Mouse (Mus musculus): ENCODE measurements around the gene Gm7137. TPM values are rescaled to one million over a fixed set of nuclear protein-coding genes. Genes with fewer than 3 reads are reported as not detected.
"Not testable (repeated sequence)": the region's sequence is repeated elsewhere in the genome, so short reads cannot be mapped to it uniquely, and the experiment has no call there.

Gm7137 gene
- polyA plus RNA-seq, 1 experiment = not detected

DNA sequence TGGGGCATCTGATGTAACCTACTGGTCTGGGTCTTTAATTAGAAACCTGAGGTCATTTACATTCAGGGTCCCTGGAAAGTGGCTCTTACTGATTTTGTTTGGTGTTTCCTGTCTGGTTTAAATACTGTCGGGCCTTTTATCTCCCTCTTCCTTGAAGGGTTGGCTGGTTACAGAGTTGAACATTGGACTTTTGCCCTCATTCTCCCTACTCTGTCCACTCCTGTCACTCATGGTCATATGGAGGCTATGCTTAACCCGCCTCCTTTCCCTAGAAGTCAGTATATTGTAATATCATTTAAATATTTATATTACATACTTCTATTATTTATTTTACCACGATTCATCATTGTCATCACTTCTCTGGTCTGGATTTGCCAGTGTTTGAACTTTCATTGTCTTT, 16.1 kb upstream of the Gm7137 start:
- H3K27me3 ChIP-seq (ENCODE audit: control insufficient read depth, insufficient read depth, low read length) = no peaks in the 10 kb centered on the region
- no peaks in the 10 kb centered on the region for H3K4me1 ChIP-seq (ENCODE audit: control insufficient read depth, insufficient read depth, low read length)
- no peak overlapping the region for H3K27ac ChIP-seq (ENCODE audit: control insufficient read depth, insufficient read depth, low read depth, low read length)
- no peak overlapping the region for H3K4me3 ChIP-seq (ENCODE audit: control insufficient read depth, low read depth, low read length)
- no peaks in the 10 kb centered on the region for H3K36me3 ChIP-seq (ENCODE audit: control insufficient read depth, insufficient read depth, low read length)
- no peak for TF ChIP-seq POLR2A (IDR thresholded peaks at IDR 0.05; ENCODE audit: control insufficient read depth, low read depth, low read length)

DNA sequence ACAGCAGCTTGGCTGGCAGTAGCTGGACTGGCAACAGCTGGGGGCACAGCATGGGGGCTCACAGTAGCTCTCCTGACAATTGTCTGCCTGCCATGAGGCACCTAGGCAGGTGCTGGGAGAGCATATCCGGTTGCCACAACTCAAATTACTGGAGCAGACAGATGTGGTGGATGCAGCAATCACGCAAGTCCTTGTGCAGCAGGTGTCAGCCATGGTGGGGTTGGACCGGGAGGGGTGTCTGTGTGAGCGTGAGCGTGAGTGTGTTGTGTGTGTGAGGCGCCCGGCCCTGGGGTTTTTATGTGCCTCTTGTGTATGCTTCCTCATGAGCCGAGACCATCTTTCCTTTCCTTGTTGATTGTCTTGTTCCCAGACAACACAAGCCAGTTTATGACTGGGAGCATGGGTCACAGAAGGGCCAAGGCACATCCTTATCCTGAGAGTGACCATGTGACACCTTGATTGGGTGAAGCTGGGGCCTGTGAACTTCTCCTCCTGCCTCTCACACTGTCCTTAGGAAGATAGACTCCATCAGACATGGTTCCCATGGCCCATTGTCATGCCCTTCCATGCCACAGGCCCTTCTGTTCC, 11.0 kb upstream of the Gm7137 start, which contains the start of gene Gm19668:
TSS of gene Gm19668 (minus strand) at position 213 of the 588 bp plus-strand sequence.
- H3K4me3 ChIP-seq (ENCODE audit: control insufficient read depth, low read depth, low read length) = no peak within 1 kb of the TSS
- H3K36me3 ChIP-seq (ENCODE audit: control insufficient read depth, insufficient read depth, low read length) = no peaks in the 10 kb centered on the region
- no peak for TF ChIP-seq CTCF (IDR thresholded peaks at IDR 0.05; ENCODE audit: control insufficient read depth, insufficient read depth, insufficient replicate concordance, low read depth, low read length)
- no peak for TF ChIP-seq POLR2A (IDR thresholded peaks at IDR 0.05; ENCODE audit: control insufficient read depth, low read depth, low read length)
- H3K27ac ChIP-seq (ENCODE audit: control insufficient read depth, insufficient read depth, low read depth, low read length) = no peak within 1 kb of the TSS
- no peaks in the 10 kb centered on the region for H3K4me1 ChIP-seq (ENCODE audit: control insufficient read depth, insufficient read depth, low read length)
- H3K27me3 ChIP-seq (ENCODE audit: control insufficient read depth, insufficient read depth, low read length) = no peaks in the 10 kb centered on the region

DNA sequence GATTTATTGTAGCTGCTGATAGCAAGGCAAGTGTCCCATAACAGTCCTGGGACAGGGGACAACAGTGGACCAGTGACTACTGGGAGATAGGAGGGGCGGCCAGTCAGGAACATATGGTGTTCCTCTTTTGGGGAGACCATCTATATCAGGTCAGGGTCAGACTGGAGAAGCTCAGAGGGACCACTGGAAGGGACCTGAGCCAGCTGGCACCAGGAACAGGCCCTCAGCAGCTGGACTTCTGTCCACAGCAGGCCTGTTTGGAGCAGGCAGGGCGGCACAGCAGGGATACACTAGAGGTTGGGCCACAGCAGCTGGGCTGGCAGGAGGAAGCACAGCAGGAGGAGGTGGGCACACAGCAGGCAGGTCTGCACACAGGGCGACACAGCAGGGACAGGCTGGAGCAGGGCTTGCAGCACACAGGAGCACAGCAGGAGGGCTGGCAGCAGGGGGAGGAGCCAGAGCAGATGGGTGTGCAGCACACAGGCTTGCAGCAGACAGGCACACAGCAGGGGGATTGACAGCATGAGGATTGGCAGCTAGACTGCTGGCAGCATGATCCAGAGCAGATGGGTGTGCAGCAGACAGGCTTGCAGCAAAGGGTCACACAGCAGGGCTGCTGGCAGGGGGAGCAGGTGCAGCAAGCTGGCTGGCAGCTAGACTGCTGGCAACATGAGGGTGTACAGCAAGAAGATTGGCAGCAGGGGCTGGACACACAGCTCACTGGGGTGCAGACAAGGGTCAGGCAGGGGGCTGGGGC, 10.3 kb upstream of the Gm7137 start:
- not testable (repeated sequence) for H3K27ac ChIP-seq (ENCODE audit: control insufficient read depth, insufficient read depth, low read depth, low read length); H3K27me3 ChIP-seq (ENCODE audit: control insufficient read depth, insufficient read depth, low read length); H3K36me3 ChIP-seq (ENCODE audit: control insufficient read depth, insufficient read depth, low read length); H3K4me1 ChIP-seq (ENCODE audit: control insufficient read depth, insufficient read depth, low read length); H3K4me3 ChIP-seq (ENCODE audit: control insufficient read depth, low read depth, low read length)

DNA sequence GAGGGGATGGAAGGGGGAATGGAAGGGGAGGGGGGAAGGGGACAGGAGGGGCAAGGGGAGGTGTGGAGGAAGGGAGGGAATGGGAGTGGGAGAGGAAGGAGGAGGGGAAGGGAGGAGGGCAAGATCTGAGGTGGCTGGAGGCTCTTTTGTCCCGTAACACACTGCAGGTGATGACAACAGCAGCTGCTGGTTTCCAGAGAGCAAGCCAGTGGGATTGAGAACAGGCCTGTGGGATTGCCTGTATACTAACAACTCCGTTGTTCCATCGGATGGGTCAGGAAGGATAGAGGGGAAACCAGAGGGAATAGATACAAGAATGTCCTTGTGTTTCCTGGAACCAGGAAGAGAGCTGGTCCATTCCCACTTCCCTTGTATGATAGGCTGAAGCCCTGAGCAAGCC, 9.7 kb upstream of the Gm7137 start:
- Histone ChIP-seq H3K36me3 (ENCODE audit: control insufficient read depth, insufficient read depth, low read length) (no peaks in the 10 kb centered on the region), H3K4me1 (ENCODE audit: control insufficient read depth, insufficient read depth, low read length) (no peaks in the 10 kb centered on the region), H3K27ac (ENCODE audit: control insufficient read depth, insufficient read depth, low read depth, low read length) (no peak overlapping the region), H3K4me3 (ENCODE audit: control insufficient read depth, low read depth, low read length) (no peak overlapping the region), H3K27me3 (ENCODE audit: control insufficient read depth, insufficient read depth, low read length) (no peaks in the 10 kb centered on the region)
- TF ChIP-seq CTCF (IDR thresholded peaks at IDR 0.05; ENCODE audit: control insufficient read depth, insufficient read depth, insufficient replicate concordance, low read depth, low read length) (no peak), POLR2A (IDR thresholded peaks at IDR 0.05; ENCODE audit: control insufficient read depth, low read depth, low read length) (no peak)

DNA sequence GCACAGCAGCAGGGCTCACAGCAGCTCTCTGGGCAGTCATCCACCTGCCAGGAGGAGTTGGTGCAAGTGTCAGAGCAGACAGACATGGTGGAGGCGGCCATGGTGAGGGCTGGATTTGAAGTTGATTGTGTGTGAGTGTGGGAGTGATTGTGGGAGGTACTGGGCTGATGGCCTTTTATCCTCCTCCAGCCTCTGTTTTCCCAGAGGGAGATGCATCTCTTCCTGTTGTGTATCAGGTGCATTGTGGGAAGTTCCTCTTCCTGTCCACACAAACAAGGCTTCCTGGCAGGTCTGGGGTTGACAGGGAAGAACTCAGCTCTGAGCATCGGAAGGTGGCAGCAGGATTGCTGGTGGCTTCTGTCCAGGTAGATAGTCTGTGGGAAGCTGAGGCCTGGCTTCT, 7.0 kb upstream of the Gm7137 start, which contains the start of gene Gm9639:
TSS of gene Gm9639 (minus strand) at position 101 of the 400 bp plus-strand sequence.
- TF ChIP-seq POLR2A (IDR thresholded peaks at IDR 0.05; ENCODE audit: control insufficient read depth, low read depth, low read length) (no peak), CTCF (IDR thresholded peaks at IDR 0.05; ENCODE audit: control insufficient read depth, insufficient read depth, insufficient replicate concordance, low read depth, low read length) (no peak)
- Histone ChIP-seq H3K27me3 (ENCODE audit: control insufficient read depth, insufficient read depth, low read length) (no peaks in the 10 kb centered on the region), H3K4me1 (ENCODE audit: control insufficient read depth, insufficient read depth, low read length) (no peaks in the 10 kb centered on the region), H3K27ac (ENCODE audit: control insufficient read depth, insufficient read depth, low read depth, low read length) (no peak within 1 kb of the TSS), H3K36me3 (ENCODE audit: control insufficient read depth, insufficient read depth, low read length) (no peaks in the 10 kb centered on the region), H3K4me3 (ENCODE audit: control insufficient read depth, low read depth, low read length) (no peak within 1 kb of the TSS)

DNA sequence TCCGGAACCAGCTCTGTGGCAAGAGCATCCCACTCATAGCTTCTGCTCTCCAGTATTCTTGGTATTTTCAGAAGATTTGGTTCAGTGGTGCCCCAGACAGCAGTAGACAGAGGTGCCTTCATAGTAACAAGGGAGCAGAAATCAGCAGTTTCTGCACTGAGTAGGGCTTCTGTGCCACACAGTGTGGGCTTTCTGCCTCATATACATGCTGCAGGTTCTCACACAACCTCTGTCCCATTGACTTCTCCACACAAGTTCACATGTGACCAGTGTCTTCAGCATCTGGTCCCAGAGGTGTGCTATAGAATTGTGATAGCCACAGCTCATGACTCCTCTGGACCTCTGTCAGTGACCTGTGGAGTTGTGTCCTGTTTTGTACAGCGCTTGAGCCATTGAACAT, 621 bp upstream of the Gm7137 start:
- H3K4me1 ChIP-seq (ENCODE audit: control insufficient read depth, insufficient read depth, low read length) = no peaks in the 10 kb centered on the region
- TF ChIP-seq CTCF (IDR thresholded peaks at IDR 0.05; ENCODE audit: control insufficient read depth, insufficient read depth, insufficient replicate concordance, low read depth, low read length) (no peak), POLR2A (IDR thresholded peaks at IDR 0.05; ENCODE audit: control insufficient read depth, low read depth, low read length) (no peak)
- no peak overlapping the region for H3K27ac ChIP-seq (ENCODE audit: control insufficient read depth, insufficient read depth, low read depth, low read length)
- no peaks in the 10 kb centered on the region for H3K36me3 ChIP-seq (ENCODE audit: control insufficient read depth, insufficient read depth, low read length)
- H3K4me3 ChIP-seq (ENCODE audit: control insufficient read depth, low read depth, low read length) = no peak overlapping the region
- no peaks in the 10 kb centered on the region for H3K27me3 ChIP-seq (ENCODE audit: control insufficient read depth, insufficient read depth, low read length)

DNA sequence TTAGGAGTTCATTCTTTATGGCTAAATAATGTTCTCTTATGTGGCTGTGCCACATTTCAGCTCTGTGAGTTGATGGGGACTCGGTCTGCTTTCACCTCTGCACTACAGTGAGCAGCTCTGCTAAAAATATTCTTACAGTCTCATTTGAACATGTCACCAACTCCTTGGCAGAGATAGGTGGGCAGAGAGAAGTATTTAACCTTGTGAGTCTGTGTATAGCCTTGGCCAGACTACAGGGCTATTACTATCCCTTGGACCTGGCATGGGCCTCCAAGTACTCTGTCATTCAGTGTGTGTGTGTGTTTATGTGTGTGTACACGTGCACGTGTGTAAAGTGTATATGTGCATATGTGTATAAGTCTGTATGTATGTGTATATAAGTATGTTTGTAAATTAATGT, 4.6 kb downstream of the Gm7137 start:
- not testable (repeated sequence) for H3K4me3 ChIP-seq (ENCODE audit: control insufficient read depth, low read depth, low read length); H3K27me3 ChIP-seq (ENCODE audit: control insufficient read depth, insufficient read depth, low read length); H3K36me3 ChIP-seq (ENCODE audit: control insufficient read depth, insufficient read depth, low read length); H3K4me1 ChIP-seq (ENCODE audit: control insufficient read depth, insufficient read depth, low read length); H3K27ac ChIP-seq (ENCODE audit: control insufficient read depth, insufficient read depth, low read depth, low read length)

DNA sequence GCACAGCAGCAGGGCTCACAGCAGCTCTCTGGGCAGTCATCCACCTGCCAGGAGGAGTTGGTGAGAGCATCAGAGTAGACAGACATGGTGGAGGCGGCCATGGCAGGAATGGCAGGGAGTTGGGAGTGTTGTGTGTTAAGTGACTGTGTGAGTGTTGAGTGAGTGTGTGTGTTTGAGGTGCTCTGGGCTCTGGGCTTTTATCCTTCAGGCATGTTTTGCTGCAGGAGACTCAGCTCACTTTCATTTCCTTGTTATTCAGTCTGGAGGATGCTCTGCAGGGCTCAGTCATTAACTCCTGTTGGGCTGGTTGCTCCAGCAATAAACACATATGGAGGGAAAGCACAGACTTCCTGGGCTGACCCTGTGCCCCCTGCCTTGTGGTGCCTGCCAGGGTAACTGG, 5.6 kb downstream of the Gm7137 start, which contains the start of gene Gm3250:
TSS of gene Gm3250 (minus strand) at position 101 of the 400 bp plus-strand sequence.
- H3K4me3 ChIP-seq (ENCODE audit: control insufficient read depth, low read depth, low read length); H3K4me1 ChIP-seq (ENCODE audit: control insufficient read depth, insufficient read depth, low read length); H3K27ac ChIP-seq (ENCODE audit: control insufficient read depth, insufficient read depth, low read depth, low read length); H3K36me3 ChIP-seq (ENCODE audit: control insufficient read depth, insufficient read depth, low read length); H3K27me3 ChIP-seq (ENCODE audit: control insufficient read depth, insufficient read depth, low read length): not testable (repeated sequence)

DNA sequence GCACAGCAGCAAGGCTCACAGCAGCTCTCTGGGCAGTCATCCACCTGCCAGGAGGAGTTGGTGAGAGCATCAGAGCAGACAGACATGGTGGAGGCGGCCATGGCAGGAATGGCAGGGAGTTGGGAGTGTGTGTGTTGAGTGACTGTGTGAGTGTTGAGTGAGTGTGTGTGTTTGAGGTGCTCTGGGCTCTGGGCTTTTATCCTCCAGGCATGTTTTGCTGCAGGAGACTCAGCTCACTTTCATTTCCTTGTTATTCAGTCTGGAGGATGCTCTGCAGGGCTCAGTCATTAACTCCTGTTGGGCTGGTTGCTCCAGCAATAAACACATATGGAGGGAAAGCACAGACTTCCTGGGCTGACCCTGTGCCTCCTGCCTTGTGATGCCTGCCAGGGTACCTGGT, 11.2 kb downstream of the Gm7137 start, which contains the start of gene Gm7138:
TSS of gene Gm7138 (minus strand) at position 101 of the 400 bp plus-strand sequence.
- H3K4me1 ChIP-seq (ENCODE audit: control insufficient read depth, insufficient read depth, low read length); H3K36me3 ChIP-seq (ENCODE audit: control insufficient read depth, insufficient read depth, low read length); H3K4me3 ChIP-seq (ENCODE audit: control insufficient read depth, low read depth, low read length); H3K27me3 ChIP-seq (ENCODE audit: control insufficient read depth, insufficient read depth, low read length); H3K27ac ChIP-seq (ENCODE audit: control insufficient read depth, insufficient read depth, low read depth, low read length): not testable (repeated sequence)

DNA sequence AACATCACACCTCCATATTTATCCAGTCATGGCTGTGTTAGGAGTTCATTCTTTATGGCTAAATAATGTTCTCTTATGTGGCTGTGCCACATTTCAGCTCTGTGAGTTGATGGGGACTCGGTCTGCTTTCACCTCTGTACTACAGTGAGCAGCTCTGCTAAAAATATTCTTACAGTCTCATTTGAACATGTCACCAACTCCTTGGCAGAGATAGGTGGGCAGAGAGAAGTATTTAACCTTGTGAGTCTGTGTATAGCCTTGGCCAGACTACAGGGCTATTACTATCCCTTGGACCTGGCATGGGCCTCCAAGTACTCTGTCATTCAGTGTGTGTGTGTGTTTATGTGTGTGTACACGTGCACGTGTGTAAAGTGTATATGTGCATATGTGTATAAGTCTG, 15.9 kb downstream of the Gm7137 start:
- H3K27ac ChIP-seq (ENCODE audit: control insufficient read depth, insufficient read depth, low read depth, low read length); H3K36me3 ChIP-seq (ENCODE audit: control insufficient read depth, insufficient read depth, low read length); H3K4me1 ChIP-seq (ENCODE audit: control insufficient read depth, insufficient read depth, low read length); H3K4me3 ChIP-seq (ENCODE audit: control insufficient read depth, low read depth, low read length); H3K27me3 ChIP-seq (ENCODE audit: control insufficient read depth, insufficient read depth, low read length): not testable (repeated sequence)

DNA sequence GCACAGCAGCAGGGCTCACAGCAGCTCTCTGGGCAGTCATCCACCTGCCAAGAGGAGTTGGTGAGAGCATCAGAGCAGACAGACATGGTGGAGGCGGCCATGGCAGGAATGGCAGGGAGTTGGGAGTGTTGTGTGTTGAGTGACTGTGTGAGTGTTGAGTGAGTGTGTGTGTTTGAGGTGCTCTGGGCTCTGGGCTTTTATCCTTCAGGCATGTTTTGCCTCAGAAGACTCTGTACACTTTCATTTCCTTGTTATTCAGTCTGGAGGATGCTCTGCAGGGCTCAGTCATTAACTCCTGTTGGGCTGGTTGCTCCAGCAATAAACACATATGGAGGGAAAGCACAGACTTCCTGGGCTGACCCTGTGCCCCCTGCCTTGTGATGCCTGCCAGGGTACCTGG, 16.8 kb downstream of the Gm7137 start, which contains the start of gene Gm3238:
TSS of gene Gm3238 (minus strand) at position 101 of the 400 bp plus-strand sequence.
- not testable (repeated sequence) for H3K4me3 ChIP-seq (ENCODE audit: control insufficient read depth, low read depth, low read length); H3K27ac ChIP-seq (ENCODE audit: control insufficient read depth, insufficient read depth, low read depth, low read length); H3K36me3 ChIP-seq (ENCODE audit: control insufficient read depth, insufficient read depth, low read length); H3K27me3 ChIP-seq (ENCODE audit: control insufficient read depth, insufficient read depth, low read length); H3K4me1 ChIP-seq (ENCODE audit: control insufficient read depth, insufficient read depth, low read length)

All from testis, adult 2 months (tissue).